Mouse (Mus musculus): ENCODE measurements around the gene Arhgap45. TPM values are rescaled to one million over a fixed set of nuclear protein-coding genes. Genes with fewer than 3 reads are reported as not detected.

Arhgap45 gene
- total and polyA plus RNA-seq, 3 experiments, result 3.5 to 16.6 (median 5.1) TPM

DNA sequence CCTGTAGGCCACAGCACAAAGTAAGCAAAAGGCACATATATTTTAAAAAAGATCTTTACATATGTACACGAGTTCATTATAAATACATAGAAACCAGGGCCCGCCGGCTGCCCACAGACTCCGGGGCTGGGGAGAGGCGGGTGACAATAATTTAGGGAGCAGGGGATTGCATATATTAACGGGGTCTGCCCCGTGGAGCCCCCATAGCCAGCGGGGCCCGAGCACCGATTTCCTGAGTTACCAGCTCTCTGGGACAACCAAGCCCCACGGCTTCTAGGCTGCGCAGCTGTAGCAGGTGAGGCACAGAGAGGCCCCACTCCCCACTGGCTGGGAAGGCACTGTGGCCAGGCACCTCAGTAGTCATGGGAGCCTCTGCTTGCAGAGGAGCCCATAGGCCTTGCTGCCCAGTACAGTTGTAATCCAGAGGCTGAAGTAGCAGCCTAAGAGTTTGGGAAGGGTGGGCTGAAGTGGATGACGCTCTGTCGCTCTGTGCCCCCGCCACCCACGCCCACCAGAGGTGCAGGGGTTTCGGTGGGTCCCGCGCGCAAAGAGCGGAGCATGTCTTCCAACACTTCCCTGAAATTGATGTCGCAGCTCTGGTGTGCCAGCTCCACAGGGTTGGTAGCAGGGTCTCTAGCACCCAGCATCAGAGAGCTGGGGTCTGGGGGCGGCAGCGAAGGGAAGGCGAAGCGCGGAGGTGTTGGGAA is 40.7 kb downstream of the Arhgap45 start:
- no peaks in the 10 kb centered on the region for H3K27me3 ChIP-seq (ENCODE audit: control insufficient read depth, insufficient read depth, low read length)
- H3K9ac ChIP-seq (ENCODE audit: low read depth, low read length), result no peak overlapping the region
- 91% methylated on average over 27 of the region's 27 CpGs for WGBS
- peaks cover 10% of the 10 kb centered on the region for H3K4me1 ChIP-seq (ENCODE audit: control insufficient read depth, insufficient read depth, low read length)
- no peak overlapping the region for H3K27ac ChIP-seq
- TF ChIP-seq EP300 (IDR thresholded peaks at IDR 0.05; ENCODE audit: insufficient read depth, low read depth, low read length), result no peak
- no peak for TF ChIP-seq POLR2A (IDR thresholded peaks at IDR 0.05; ENCODE audit: insufficient read depth, low read depth, low read length)
- no peak for TF ChIP-seq CTCF (IDR thresholded peaks at IDR 0.05)
- intact Hi-C loops (cut with DNase I), result loop anchor here (2.0 kb wide), 1 partner anchor 14 kb away; no protein-coding TSS in a partner anchor
- H3K4me3 ChIP-seq, result no peak overlapping the region
- H3K36me3 ChIP-seq (ENCODE audit: control insufficient read depth, insufficient read depth, low read length), result peaks cover 4% of the 10 kb centered on the region; the same call in 1 of the 2 replicates
- no peaks in the 10 kb centered on the region for H3K79me2 ChIP-seq (replicated peaks; ENCODE audit: control insufficient read depth, insufficient read depth, low read length)
- no peak for DNase-seq

DNA sequence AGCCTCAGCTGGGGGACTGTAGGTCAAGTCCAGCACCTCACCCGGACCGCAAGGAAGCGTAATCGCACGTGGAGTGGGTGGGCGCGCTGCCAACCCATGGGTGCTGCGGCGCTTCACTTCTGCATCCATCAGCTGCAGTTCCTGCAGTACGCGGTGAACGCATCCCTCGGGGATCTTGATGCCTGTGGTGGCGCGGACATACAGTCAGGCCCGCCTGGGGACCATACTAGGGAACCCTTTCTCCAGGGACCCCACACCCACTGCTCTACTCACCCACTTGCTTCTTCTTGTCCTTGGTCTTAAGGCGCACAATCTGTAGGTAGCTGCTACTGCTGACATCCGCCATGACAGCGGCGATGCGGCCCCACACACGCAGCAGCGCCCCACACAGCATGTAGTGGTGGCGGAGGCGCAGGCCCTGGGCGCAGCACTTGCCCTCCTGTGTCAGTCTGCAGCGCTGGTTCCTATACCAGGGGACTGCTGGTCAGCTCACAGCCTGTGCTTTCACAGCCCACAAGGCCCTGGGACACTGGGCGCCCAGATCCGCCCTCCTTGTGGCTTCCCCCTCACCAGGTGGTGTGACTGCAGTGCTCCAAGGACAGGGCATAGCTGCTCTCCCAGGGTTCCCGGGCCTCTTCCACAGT is 41.4 kb downstream of the Arhgap45 start:
- no peak for DNase-seq
- intact Hi-C loops (cut with DNase I), result loop anchor here (2.0 kb wide), 1 partner anchor 13 kb away; no protein-coding TSS in a partner anchor
- H3K9ac ChIP-seq (ENCODE audit: low read depth, low read length), result no peak overlapping the region
- H3K27me3 ChIP-seq (ENCODE audit: control insufficient read depth, insufficient read depth, low read length), result no peaks in the 10 kb centered on the region
- no peak for TF ChIP-seq CTCF (IDR thresholded peaks at IDR 0.05)
- TF ChIP-seq POLR2A (IDR thresholded peaks at IDR 0.05; ENCODE audit: insufficient read depth, low read depth, low read length), result no peak
- TF ChIP-seq EP300 (IDR thresholded peaks at IDR 0.05; ENCODE audit: insufficient read depth, low read depth, low read length), result no peak
- no peak overlapping the region for H3K4me3 ChIP-seq
- H3K36me3 ChIP-seq (ENCODE audit: control insufficient read depth, insufficient read depth, low read length), result peaks cover 4% of the 10 kb centered on the region; the same call in 1 of the 2 replicates
- no peaks in the 10 kb centered on the region for H3K79me2 ChIP-seq (replicated peaks; ENCODE audit: control insufficient read depth, insufficient read depth, low read length)
- H3K4me1 ChIP-seq (ENCODE audit: control insufficient read depth, insufficient read depth, low read length), result peaks cover 5% of the 10 kb centered on the region
- 70% methylated on average over 30 of the region's 30 CpGs for WGBS
- H3K27ac ChIP-seq, result no peak overlapping the region

DNA sequence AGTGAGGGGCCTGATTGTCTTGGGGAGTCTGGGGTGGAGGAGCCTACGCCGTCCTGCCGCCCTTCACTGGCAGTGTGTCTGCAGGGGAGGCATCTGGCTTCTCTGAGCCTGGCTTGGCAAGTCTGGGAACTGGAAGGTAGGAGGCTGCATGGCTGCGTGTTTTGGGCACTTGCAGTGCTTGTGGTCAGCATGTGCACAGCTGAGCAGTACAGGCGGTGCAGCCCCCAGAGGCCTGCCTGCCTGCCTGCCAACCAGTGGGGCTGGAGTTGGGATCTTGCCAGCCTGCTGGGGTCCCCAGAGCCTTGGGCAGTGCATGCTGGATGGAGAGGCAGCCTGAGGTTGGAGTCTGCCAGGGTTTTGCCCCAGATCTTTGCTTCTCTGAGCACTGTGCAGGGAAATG is 46.7 kb downstream of the Arhgap45 start:
- intact Hi-C loops (cut with DNase I), result no loop called here
- no peak overlapping the region for H3K4me3 ChIP-seq
- TF ChIP-seq POLR2A (IDR thresholded peaks at IDR 0.05; ENCODE audit: insufficient read depth, low read depth, low read length) (no peak), CTCF (IDR thresholded peaks at IDR 0.05) (no peak), EP300 (IDR thresholded peaks at IDR 0.05; ENCODE audit: insufficient read depth, low read depth, low read length) (no peak)
- no peaks in the 10 kb centered on the region for H3K36me3 ChIP-seq (ENCODE audit: control insufficient read depth, insufficient read depth, low read length)
- DNase-seq, result no peak
- H3K9ac ChIP-seq (ENCODE audit: low read depth, low read length), result no peak overlapping the region
- WGBS, result 89% methylated on average over 5 of the region's 5 CpGs
- H3K27me3 ChIP-seq (ENCODE audit: control insufficient read depth, insufficient read depth, low read length), result no peaks in the 10 kb centered on the region
- H3K79me2 ChIP-seq (replicated peaks; ENCODE audit: control insufficient read depth, insufficient read depth, low read length), result no peaks in the 10 kb centered on the region
- no peaks in the 10 kb centered on the region for H3K4me1 ChIP-seq (ENCODE audit: control insufficient read depth, insufficient read depth, low read length)
- H3K27ac ChIP-seq, result no peak overlapping the region

- no peak for DNase-seq
- Histone ChIP-seq H3K4me3 (no peak overlapping the region), H3K79me2 (replicated peaks; ENCODE audit: control insufficient read depth, insufficient read depth, low read length) (no peaks in the 10 kb centered on the region), H3K4me1 (ENCODE audit: control insufficient read depth, insufficient read depth, low read length) (no peaks in the 10 kb centered on the region), H3K27me3 (ENCODE audit: control insufficient read depth, insufficient read depth, low read length) (no peaks in the 10 kb centered on the region), H3K36me3 (ENCODE audit: control insufficient read depth, insufficient read depth, low read length) (no peaks in the 10 kb centered on the region), H3K27ac (no peak overlapping the region), H3K9ac (ENCODE audit: low read depth, low read length) (no peak overlapping the region; the same call in 1 of the 2 replicates)
- intact Hi-C loops (cut with DNase I), result no loop called here
- 76% methylated on average over 23 of the region's 23 CpGs for WGBS
- TF ChIP-seq POLR2A (IDR thresholded peaks at IDR 0.05; ENCODE audit: insufficient read depth, low read depth, low read length), result no peak
- TF ChIP-seq CTCF (IDR thresholded peaks at IDR 0.05), result peak; percentile 28; the same call in 1 of the 2 replicates
- TF ChIP-seq EP300 (IDR thresholded peaks at IDR 0.05; ENCODE audit: insufficient read depth, low read depth, low read length), result no peak
These were observed 47.6 kb downstream of the Arhgap45 start for GRCm38 (mm10) chr10:80063877-80064650.

DNA sequence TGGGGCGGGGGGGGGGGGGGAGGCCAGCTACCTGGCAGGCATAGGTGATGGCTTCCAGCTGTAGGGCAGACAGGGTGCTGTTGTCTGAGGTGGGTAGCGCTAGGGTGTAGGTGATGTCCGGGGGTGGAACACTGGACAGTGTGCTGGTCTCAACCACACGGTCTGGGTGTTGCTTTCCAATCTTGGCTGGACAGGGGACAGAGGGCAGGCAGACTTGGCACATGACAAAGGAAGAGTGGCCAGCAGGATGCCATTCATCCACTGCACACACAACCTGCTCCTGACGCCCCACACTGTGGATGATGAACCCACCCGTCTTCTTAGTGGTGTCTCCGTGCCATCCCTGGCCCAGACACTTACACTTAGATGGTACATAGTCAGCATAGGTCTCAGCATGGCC is 52.8 kb downstream of the Arhgap45 start:
- H3K4me1 ChIP-seq (ENCODE audit: control insufficient read depth, insufficient read depth, low read length), result peaks cover 18% of the 10 kb centered on the region
- no peak for DNase-seq
- no peaks in the 10 kb centered on the region for H3K27me3 ChIP-seq (ENCODE audit: control insufficient read depth, insufficient read depth, low read length)
- no peaks in the 10 kb centered on the region for H3K79me2 ChIP-seq (replicated peaks; ENCODE audit: control insufficient read depth, insufficient read depth, low read length)
- H3K9ac ChIP-seq (ENCODE audit: low read depth, low read length), result no peak overlapping the region
- no peak overlapping the region for H3K4me3 ChIP-seq
- WGBS, result 75% methylated on average over 6 of the region's 7 CpGs
- TF ChIP-seq CTCF (IDR thresholded peaks at IDR 0.05) (no peak), POLR2A (IDR thresholded peaks at IDR 0.05; ENCODE audit: insufficient read depth, low read depth, low read length) (no peak), EP300 (IDR thresholded peaks at IDR 0.05; ENCODE audit: insufficient read depth, low read depth, low read length) (no peak)
- H3K36me3 ChIP-seq (ENCODE audit: control insufficient read depth, insufficient read depth, low read length), result 0 out of 2 replicates have a peak, but pooled peaks cover 2% of the 10 kb centered on the region
- H3K27ac ChIP-seq, result no peak overlapping the region
- intact Hi-C loops (cut with DNase I), result no loop called here

Data from heart, adult 2 months (tissue).